Mouse (Mus musculus) hindbrain, embryonic 16.5 days (tissue): ENCODE measurements around the gene Spaca4. TPM values are rescaled to one million over a fixed set of nuclear protein-coding genes. Genes with fewer than 3 reads are reported as not detected.

Experiments
- ATAC-seq: fragments of 200-750 bp; cut with Nextera tagmentation; 2 replicates; pipeline ENCODE4 v1.8.0; 2017; ENCODE audit warnings: moderate TSS enrichment, moderate library complexity
- H3K27ac ChIP-seq: fragments of 300-500 bp; sonication (generic); 2 replicates; pipeline ENCODE4 v1.5.1; 2014; ENCODE audit warnings: low read depth, mild to moderate bottlenecking, control low read depth, low read length, moderate library complexity
- H3K27me3 ChIP-seq: fragments of 300-500 bp; sonication (generic); replicated peaks from 2 replicates; pipeline ENCODE4 v1.6.1; 2014; ENCODE audit warnings: low read length; ENCODE audit not compliant: control insufficient read depth, insufficient read depth
- H3K36me3 ChIP-seq: fragments of 300-500 bp; sonication (generic); 2 replicates; pipeline ENCODE4 v1.6.1; 2014; ENCODE audit warnings: mild to moderate bottlenecking, low read length, moderate library complexity, mixed read lengths; ENCODE audit not compliant: control insufficient read depth, insufficient read depth
- H3K4me1 ChIP-seq: fragments of 300-500 bp; sonication (generic); 2 replicates; pipeline ENCODE4 v1.6.1; 2014; ENCODE audit warnings: low read depth, low read length; ENCODE audit not compliant: control insufficient read depth, insufficient read depth
- H3K4me2 ChIP-seq: fragments of 300-500 bp; sonication (generic); 2 replicates; pipeline ENCODE4 v1.6.1; 2014; ENCODE audit warnings: mild to moderate bottlenecking, low read length, control low read depth, moderate library complexity
- H3K4me3 ChIP-seq: fragments of 300-500 bp; sonication (generic); 2 replicates; pipeline ENCODE4 v1.5.1; 2014; ENCODE audit warnings: mild to moderate bottlenecking, low read length, control low read depth, moderate library complexity
- H3K9ac ChIP-seq: fragments of 300-500 bp; sonication (generic); 2 replicates; pipeline ENCODE4 v1.6.1; 2014; ENCODE audit warnings: low read depth, mild to moderate bottlenecking, control low read depth, low read length, moderate library complexity
- H3K9me3 ChIP-seq: fragments of 300-500 bp; sonication (generic); 2 replicates; pipeline ENCODE4 v1.6.1; 2014; ENCODE audit warnings: mild to moderate bottlenecking, low read length, moderate library complexity; ENCODE audit not compliant: control insufficient read depth
- WGBS: fragments of 180-500 bp; shearing (Covaris S2); extraction: QIAGEN DNeasy Blood & Tissue Kit; methylation state at CpG from one replicate; pipeline ENCODE4 v1.1.7; 2014; 5-methylcytosine and 5-hydroxymethylcytosine counted together
- polyA plus RNA-seq: library from polyadenylated mRNA; unstranded; fragments of >200 nt; fragmentation: Nextera tagmentation; extraction: Ambion mirVana; gene quantifications from 2 replicates; pipeline ENCODE4 v1.2.1, GENCODE M21; 2015

The Spaca4 gene
- polyA plus RNA-seq, 1 experiment from 2014 or later = not detected

DNA sequence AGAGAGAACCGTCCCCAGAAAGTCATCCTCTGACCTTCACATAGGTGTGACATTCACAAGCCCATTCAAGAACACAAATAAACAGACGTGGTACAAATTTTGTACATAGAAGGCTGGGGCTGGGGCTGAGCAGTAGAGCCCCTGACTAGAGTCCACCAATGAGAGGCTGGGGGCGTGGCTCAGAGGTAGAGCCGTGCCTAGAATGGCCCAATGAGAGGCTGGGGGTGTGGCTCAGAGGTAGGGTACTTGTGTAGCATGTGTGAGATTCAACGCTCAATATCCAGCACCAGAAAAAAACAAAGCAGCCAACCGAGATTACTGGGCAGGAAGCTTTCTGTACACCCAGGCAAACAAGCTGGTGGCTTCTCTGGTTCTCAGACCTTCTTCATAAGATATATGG lies 30.1 kb upstream of the Spaca4 start:
- ATAC-seq = no peak
- no peak overlapping the region for H3K4me3 ChIP-seq
- 52% methylated on average over 6 of the region's 6 CpGs for WGBS

GRCm38 (mm10) chr7:45750162-45750561 lies 24.5 kb upstream of the Spaca4 start:
- H3K27ac ChIP-seq = no peak overlapping the region
- no peaks in the 10 kb centered on the region for H3K4me1 ChIP-seq
- H3K4me2 ChIP-seq = no peak overlapping the region
- no peaks in the 10 kb centered on the region for H3K36me3 ChIP-seq
- H3K9me3 ChIP-seq = no peaks in the 10 kb centered on the region
- no peaks in the 10 kb centered on the region for H3K27me3 ChIP-seq
- H3K9ac ChIP-seq = no peak overlapping the region
- no peak for ATAC-seq
- 76% methylated on average over 9 of the region's 9 CpGs for WGBS
- H3K4me3 ChIP-seq = no peak overlapping the region

More for the DNA sequence above, 30.1 kb upstream of the Spaca4 start:
- Histone ChIP-seq H3K27ac (no peak overlapping the region), H3K4me2 (no peak overlapping the region), H3K36me3 (no peaks in the 10 kb centered on the region), H3K27me3 (peaks cover 16% of the 10 kb centered on the region), H3K4me1 (peaks cover 5% of the 10 kb centered on the region; the same call in 1 of the 2 replicates), H3K9me3 (no peaks in the 10 kb centered on the region), H3K9ac (no peak overlapping the region)

- ATAC-seq = no peak
- WGBS = 58% methylated on average over 8 of the region's 10 CpGs
- no peaks in the 10 kb centered on the region for H3K9me3 ChIP-seq
- H3K4me3 ChIP-seq = no peak overlapping the region
- H3K27ac ChIP-seq = no peak overlapping the region
- no peak overlapping the region for H3K4me2 ChIP-seq
- no peaks in the 10 kb centered on the region for H3K4me1 ChIP-seq
- H3K36me3 ChIP-seq = no peaks in the 10 kb centered on the region
- H3K9ac ChIP-seq = no peak overlapping the region; the same call in 1 of the 2 replicates
- H3K27me3 ChIP-seq = no peaks in the 10 kb centered on the region
Measured at GRCm38 (mm10) chr7:45749401-45749800, 23.8 kb upstream of the Spaca4 start.

DNA sequence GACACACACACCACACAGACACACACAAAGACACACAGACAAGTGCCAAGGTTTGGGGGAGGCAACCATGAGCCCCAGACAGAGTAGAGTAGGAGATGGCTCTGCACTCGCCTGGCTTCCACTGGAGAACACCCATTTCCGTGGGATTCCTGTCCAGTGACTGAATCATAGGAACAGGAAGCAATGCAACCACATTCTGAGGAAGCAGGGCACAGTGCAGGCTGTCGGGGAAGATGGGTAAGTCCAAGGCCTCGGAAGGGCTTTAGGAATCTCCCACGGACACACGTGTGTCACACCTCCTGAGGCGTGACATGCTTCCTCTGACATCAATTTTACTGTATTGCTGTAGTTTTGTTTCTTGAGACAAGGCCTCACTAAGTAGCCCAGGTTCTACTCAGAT lies 22.5 kb upstream of the Spaca4 start:
- Histone ChIP-seq H3K27me3 (no peaks in the 10 kb centered on the region), H3K4me2 (no peak overlapping the region), H3K9me3 (no peaks in the 10 kb centered on the region), H3K36me3 (no peaks in the 10 kb centered on the region), H3K9ac (no peak overlapping the region), H3K4me3 (no peak overlapping the region), H3K4me1 (no peaks in the 10 kb centered on the region), H3K27ac (no peak overlapping the region)
- ATAC-seq = no peak
- WGBS = 85% methylated on average over 7 of the region's 7 CpGs

- no peaks in the 10 kb centered on the region for H3K9me3 ChIP-seq
- no peak overlapping the region for H3K4me3 ChIP-seq
- H3K4me1 ChIP-seq = no peaks in the 10 kb centered on the region
- 88% methylated on average over 5 of the region's 5 CpGs for WGBS
- no peak overlapping the region for H3K4me2 ChIP-seq
- ATAC-seq = no peak
- no peaks in the 10 kb centered on the region for H3K27me3 ChIP-seq
- no peak overlapping the region for H3K9ac ChIP-seq
- H3K36me3 ChIP-seq = no peaks in the 10 kb centered on the region
- H3K27ac ChIP-seq = no peak overlapping the region
Measured at GRCm38 (mm10) chr7:45747450-45747849, 21.8 kb upstream of the Spaca4 start.

DNA sequence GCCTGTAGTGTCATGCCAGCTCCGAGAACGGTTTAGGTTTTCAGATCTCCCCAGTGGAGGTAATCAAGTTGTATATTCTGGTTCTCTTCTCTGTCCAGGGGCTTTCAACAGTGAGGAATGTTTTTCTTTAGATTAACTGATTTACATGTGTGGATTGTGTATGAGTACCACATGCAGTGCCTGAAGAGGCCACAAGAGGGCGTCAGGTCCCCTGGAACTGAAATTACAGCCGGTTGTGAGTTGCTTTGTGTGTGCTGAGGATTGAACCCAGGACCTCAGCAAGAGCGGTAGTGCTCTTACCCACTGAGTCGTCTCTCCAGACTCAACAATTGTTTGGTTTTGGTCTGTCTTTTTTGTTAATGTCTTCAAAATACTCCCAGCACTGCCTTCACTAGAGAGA lies 20.9 kb upstream of the Spaca4 start:
- no peaks in the 10 kb centered on the region for H3K9me3 ChIP-seq
- no peak for ATAC-seq
- no peak overlapping the region for H3K4me2 ChIP-seq
- no peak overlapping the region for H3K27ac ChIP-seq
- no peaks in the 10 kb centered on the region for H3K4me1 ChIP-seq
- no peaks in the 10 kb centered on the region for H3K27me3 ChIP-seq
- no peak overlapping the region for H3K9ac ChIP-seq
- WGBS = 64% methylated on average over 6 of the region's 6 CpGs
- no peaks in the 10 kb centered on the region for H3K36me3 ChIP-seq
- no peak overlapping the region for H3K4me3 ChIP-seq

GRCm38 (mm10) chr7:45744387-45744786 lies 18.8 kb upstream of the Spaca4 start:
- 44% methylated on average over 2 of the region's 2 CpGs for WGBS
- no peak for ATAC-seq
- H3K9ac ChIP-seq = no peak overlapping the region

GRCm38 (mm10) chr7:45742338-45742737 lies 16.7 kb upstream of the Spaca4 start:
- Histone ChIP-seq H3K4me3 (no peak overlapping the region), H3K9ac (no peak overlapping the region)
- WGBS = 31% methylated on average over 19 of the region's 19 CpGs

More at GRCm38 (mm10) chr7:45744387-45744786, 18.8 kb upstream of the Spaca4 start:
- H3K27ac ChIP-seq = no peak overlapping the region
- no peaks in the 10 kb centered on the region for H3K4me1 ChIP-seq
- H3K4me2 ChIP-seq = no peak overlapping the region
- H3K36me3 ChIP-seq = no peaks in the 10 kb centered on the region
- H3K4me3 ChIP-seq = no peak overlapping the region
- no peaks in the 10 kb centered on the region for H3K27me3 ChIP-seq
- H3K9me3 ChIP-seq = no peaks in the 10 kb centered on the region

GRCm38 (mm10) chr7:45741777-45742176 lies 16.2 kb upstream of the Spaca4 start:
- 34% methylated on average over 11 of the region's 11 CpGs for WGBS
- Histone ChIP-seq H3K4me3 (peak overlapping the region; percentile 12; the same call in 1 of the 2 replicates), H3K27ac (no peak overlapping the region), H3K9ac (no peak overlapping the region), H3K27me3 (no peaks in the 10 kb centered on the region), H3K36me3 (no peaks in the 10 kb centered on the region), H3K4me2 (peak overlapping the region; percentile 33), H3K4me1 (no peaks in the 10 kb centered on the region), H3K9me3 (no peaks in the 10 kb centered on the region)
- no peak for ATAC-seq

More at GRCm38 (mm10) chr7:45742338-45742737, 16.7 kb upstream of the Spaca4 start:
- H3K4me1 ChIP-seq = no peaks in the 10 kb centered on the region
- peak overlapping the region; percentile 33 for H3K4me2 ChIP-seq
- H3K9me3 ChIP-seq = no peaks in the 10 kb centered on the region
- ATAC-seq = no peak
- H3K36me3 ChIP-seq = no peaks in the 10 kb centered on the region
- no peaks in the 10 kb centered on the region for H3K27me3 ChIP-seq
- no peak overlapping the region for H3K27ac ChIP-seq

- H3K9me3 ChIP-seq = no peaks in the 10 kb centered on the region
- no peak for ATAC-seq
- no peak overlapping the region for H3K4me3 ChIP-seq
- H3K27me3 ChIP-seq = no peaks in the 10 kb centered on the region
- H3K36me3 ChIP-seq = no peaks in the 10 kb centered on the region
- H3K4me1 ChIP-seq = no peaks in the 10 kb centered on the region
- no peak overlapping the region for H3K9ac ChIP-seq
- no peak overlapping the region for H3K27ac ChIP-seq
- 87% methylated on average over 12 of the region's 12 CpGs for WGBS
- no peak overlapping the region for H3K4me2 ChIP-seq
Measured at GRCm38 (mm10) chr7:45741308-45741707, 15.7 kb upstream of the Spaca4 start.
